Mouse (Mus musculus): ENCODE measurements around the gene Fcgr1.

GRCm38 (mm10) chr3:96277428-96277799 lies 16.4 kb downstream of the Fcgr1 start:
- TF ChIP-seq POLR2A (IDR thresholded peaks at IDR 0.05; ENCODE audit: low read depth, low read length) (no peak), CTCF (conservative IDR thresholded peaks at IDR 0.05; ENCODE audit: insufficient read depth, insufficient read length, low read depth, low read length) (no peak)

All from kidney, adult 2 months (tissue).